Mouse (Mus musculus) stomach, postnatal 0 days (tissue): ENCODE data around the gene Ly9. TPM values are rescaled to one million over a fixed set of nuclear protein-coding genes. Genes with fewer than 3 reads are reported as not detected.

Experiments
- ATAC-seq: fragments of 200-750 bp; cut with Nextera tagmentation; 2 replicates; pipeline ENCODE4 v1.8.0; 2017; ENCODE audit not compliant: low FRiP score, low TSS enrichment
- DNase-seq: peaks from one replicate; pipeline ENCODE4 v3.0.0-alpha.2; 2016; ENCODE audit warnings: low spot score
- H3K27ac ChIP-seq: fragments of 300-500 bp; sonication (generic); replicated peaks from 2 replicates; pipeline ENCODE4 v1.5.1; 2014; ENCODE audit warnings: mild to moderate bottlenecking, control low read depth
- H3K27me3 ChIP-seq: fragments of 300-500 bp; sonication (generic); 2 replicates; pipeline ENCODE4 v1.6.1; 2014; ENCODE audit warnings: low read length; ENCODE audit not compliant: control insufficient read depth, insufficient read depth
- H3K36me3 ChIP-seq: fragments of 300-500 bp; sonication (generic); 2 replicates; pipeline ENCODE4 v1.6.1; 2014; ENCODE audit warnings: low read length, mixed read lengths; ENCODE audit not compliant: control insufficient read depth, insufficient read depth
- H3K4me1 ChIP-seq: fragments of 300-500 bp; sonication (generic); replicated peaks from 2 replicates; pipeline ENCODE4 v1.6.1; 2014; ENCODE audit warnings: antibody characterized with exemption; ENCODE audit not compliant: control insufficient read depth, insufficient read depth
- H3K4me2 ChIP-seq: fragments of 300-500 bp; sonication (generic); replicated peaks from 2 replicates; pipeline ENCODE4 v1.6.1; 2014; ENCODE audit warnings: low read depth, mild to moderate bottlenecking, control low read depth, moderate library complexity
- H3K4me3 ChIP-seq: fragments of 300-500 bp; sonication (generic); 2 replicates; pipeline ENCODE4 v1.5.1; 2014; ENCODE audit warnings: low read depth, low read length, control low read depth
- H3K9ac ChIP-seq: fragments of 300-500 bp; sonication (generic); 2 replicates; pipeline ENCODE4 v1.6.1; 2014; ENCODE audit warnings: mild to moderate bottlenecking, low read length, control low read depth, mixed read lengths
- H3K9me3 ChIP-seq: fragments of 300-500 bp; sonication (generic); 2 replicates; pipeline ENCODE4 v1.6.1; 2016; ENCODE audit warnings: low read length; ENCODE audit not compliant: control insufficient read depth
- CTCF ChIP-seq: IDR thresholded peaks from 2 replicates; pipeline ENCODE4 v1.5.1; 2016; ENCODE audit warnings: antibody characterized with exemption, low read depth, mild to moderate bottlenecking, moderate library complexity
- EP300 ChIP-seq: optimal IDR thresholded peaks from 2 replicates; pipeline ENCODE3; 2016; ENCODE audit warnings: antibody characterized with exemption
- WGBS: fragments of 180-500 bp; shearing (Covaris S2); extraction: QIAGEN DNeasy Blood & Tissue Kit; methylation state at CpG from one replicate; pipeline ENCODE4 v1.1.7; 2014; 5-methylcytosine and 5-hydroxymethylcytosine counted together
- microRNA-seq: library from miRNA; unstranded; fragments of <30 nt; microRNA quantifications from one replicate; pipeline ENCODE4, GENCODE M21; 2016
- polyA plus RNA-seq: library from polyadenylated mRNA; unstranded; fragments of >200 nt; fragmentation: Nextera tagmentation; extraction: Ambion mirVana; gene quantifications from 2 replicates; pipeline ENCODE4 v1.2.1, GENCODE M21; 2015

Ly9 gene
- polyA plus RNA-seq, 1 experiment from 2014 or later = 0.13 TPM

DNA sequence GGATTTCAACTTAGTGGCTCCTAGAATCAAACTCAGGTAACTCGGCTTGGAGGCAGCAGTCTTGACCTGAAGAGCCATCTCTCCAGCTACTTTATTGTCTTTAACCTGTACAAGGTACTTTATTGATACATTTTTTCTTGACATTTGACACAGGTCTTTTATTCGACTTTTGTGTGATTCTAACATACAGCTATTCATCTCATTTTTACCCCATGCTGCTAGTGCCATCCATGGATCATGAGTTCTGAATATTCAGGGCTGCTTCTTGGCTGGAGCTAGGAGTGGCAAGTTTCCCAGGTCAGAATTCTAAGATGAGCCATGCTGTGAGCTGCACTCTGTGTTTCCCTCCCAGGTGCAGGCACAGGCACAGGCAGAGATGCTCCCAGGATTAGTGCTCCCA is 55.0 kb downstream of the Ly9 start:
- ATAC-seq (no peak), DNase-seq (no peak)
- TF ChIP-seq EP300 = no peak
- TF ChIP-seq CTCF = no peak
- no peaks in the 10 kb centered on the region for H3K4me1 ChIP-seq
- H3K27me3 ChIP-seq = no peaks in the 10 kb centered on the region
- H3K36me3 ChIP-seq = no peaks in the 10 kb centered on the region
- H3K9ac ChIP-seq = no peak overlapping the region
- H3K4me3 ChIP-seq = no peak overlapping the region
- no peak overlapping the region for H3K27ac ChIP-seq
- no peaks in the 10 kb centered on the region for H3K9me3 ChIP-seq
- H3K4me2 ChIP-seq = no peak overlapping the region
- WGBS = 83% methylated on average over 2 of the region's 2 CpGs

DNA sequence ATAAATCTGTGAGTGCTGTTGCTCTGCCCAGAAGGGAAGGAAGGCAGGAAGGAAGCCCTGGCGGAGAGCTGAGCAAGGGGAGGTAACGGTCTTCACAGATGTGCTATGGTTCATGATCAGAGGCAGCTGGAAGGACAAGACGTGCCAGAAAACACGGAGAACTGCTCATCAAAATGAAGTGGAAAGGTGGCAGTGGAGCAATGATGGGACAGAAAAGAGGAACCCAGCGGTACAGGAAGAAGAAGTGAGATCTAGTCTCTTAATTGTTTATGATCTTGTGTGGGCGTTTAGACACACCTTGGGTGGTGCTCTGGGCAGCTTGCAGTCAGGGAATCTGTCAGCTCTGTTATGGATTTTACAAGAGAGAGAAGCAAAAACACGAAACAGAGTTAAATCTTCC is 55.9 kb downstream of the Ly9 start:
- WGBS = 68% methylated on average over 7 of the region's 7 CpGs
- DNase-seq (no peak), ATAC-seq (no peak)
- Histone ChIP-seq H3K4me3 (no peak overlapping the region), H3K9me3 (no peaks in the 10 kb centered on the region), H3K9ac (no peak overlapping the region), H3K27ac (no peak overlapping the region), H3K4me1 (no peaks in the 10 kb centered on the region), H3K4me2 (no peak overlapping the region), H3K27me3 (no peaks in the 10 kb centered on the region), H3K36me3 (no peaks in the 10 kb centered on the region)
- no peak for TF ChIP-seq CTCF
- no peak for TF ChIP-seq EP300

DNA sequence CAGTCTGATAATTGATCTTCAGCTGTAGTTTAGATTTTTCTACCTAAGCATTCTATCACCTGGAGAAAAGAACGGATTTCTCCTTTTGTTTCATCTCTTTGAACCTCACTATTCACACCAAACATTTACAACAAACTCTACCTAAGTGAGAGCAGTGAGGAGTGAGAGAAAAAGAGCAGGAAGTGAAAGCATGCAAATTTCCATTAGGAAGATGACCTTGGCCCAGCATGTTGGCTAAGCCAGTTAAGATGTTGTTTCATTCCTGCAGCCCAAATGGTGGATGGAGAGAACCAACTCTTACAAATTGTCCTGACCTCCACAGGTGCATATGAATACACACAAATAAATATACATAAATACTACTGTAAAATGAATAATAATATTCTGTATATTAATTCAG is 66.5 kb downstream of the Ly9 start:
- Histone ChIP-seq H3K4me3 (no peak overlapping the region), H3K27ac (no peak overlapping the region), H3K9me3 (no peaks in the 10 kb centered on the region), H3K9ac (no peak overlapping the region), H3K4me1 (no peaks in the 10 kb centered on the region), H3K27me3 (no peaks in the 10 kb centered on the region), H3K36me3 (no peaks in the 10 kb centered on the region), H3K4me2 (no peak overlapping the region)
- DNase-seq (no peak), ATAC-seq (no peak)
- TF ChIP-seq CTCF = no peak
- no peak for TF ChIP-seq EP300
- whole genome bisulfite sequencing = 79% methylated on average over 1 of the region's 1 CpGs

Small RNA genes within 50 kb of the gene (microRNA-seq; reads per million reads assigned to microRNA genes)
- gene Mir7683 = not detected

Other genes starting within 250 kb of the Ly9 start
- 0.86 and 1.2 TPM in 2 replicates for gene Klhdc9, start 246.6 kb downstream of the Ly9 start, polyA plus RNA-seq
- gene Nectin4, start 237.3 kb downstream of the Ly9 start, polyA plus RNA-seq = 45.5 and 48.2 TPM in 2 replicates
- gene Arhgap30, start 218.5 kb downstream of the Ly9 start, polyA plus RNA-seq = 1.1 and 1.2 TPM in 2 replicates
- gene Usf1, start 196.1 kb downstream of the Ly9 start, polyA plus RNA-seq = 39.1 and 41.6 TPM in 2 replicates
- 3.7 and 3.8 TPM in 2 replicates for gene Tstd1, start 188.5 kb downstream of the Ly9 start, polyA plus RNA-seq
- 95.8 and 113 TPM in 2 replicates for gene F11r, start 169.9 kb downstream of the Ly9 start, polyA plus RNA-seq
- 11.1 and 11.2 TPM in 2 replicates for gene Alyref2, start 103.9 kb downstream of the Ly9 start, polyA plus RNA-seq
- gene Itln1, start 72.1 kb downstream of the Ly9 start, polyA plus RNA-seq = 0.25 and 0.33 TPM in 2 replicates
- gene Cd244a, start 48.2 kb downstream of the Ly9 start, polyA plus RNA-seq = 0.21 and 0.33 TPM in 2 replicates
- gene Slamf7, start 45.6 kb upstream of the Ly9 start, polyA plus RNA-seq = 0.05 and 0.38 TPM in 2 replicates
- gene Cd48, start 74.6 kb upstream of the Ly9 start, polyA plus RNA-seq = 2.6 and 2.9 TPM in 2 replicates
- 0.05 and 0.06 TPM in 2 replicates for gene Slamf1, start 159.7 kb upstream of the Ly9 start, polyA plus RNA-seq
- gene Cd84, start 232.3 kb upstream of the Ly9 start, polyA plus RNA-seq = 1.5 and 1.8 TPM in 2 replicates